Mouse (Mus musculus) liver, embryonic 14.5 days (tissue): Measurements from ENCODE around the gene Gm37240.

ENCODE experiments used
- CTCF ChIP-seq: IDR thresholded peaks from 2 replicates; pipeline ENCODE4 v1.5.1; 2016; ENCODE audit warnings: antibody characterized with exemption, low read depth, control low read depth
- EP300 ChIP-seq: IDR thresholded peaks from 2 replicates; pipeline ENCODE4 v1.6.1; 2016; ENCODE audit warnings: antibody characterized with exemption, low read depth

DNA sequence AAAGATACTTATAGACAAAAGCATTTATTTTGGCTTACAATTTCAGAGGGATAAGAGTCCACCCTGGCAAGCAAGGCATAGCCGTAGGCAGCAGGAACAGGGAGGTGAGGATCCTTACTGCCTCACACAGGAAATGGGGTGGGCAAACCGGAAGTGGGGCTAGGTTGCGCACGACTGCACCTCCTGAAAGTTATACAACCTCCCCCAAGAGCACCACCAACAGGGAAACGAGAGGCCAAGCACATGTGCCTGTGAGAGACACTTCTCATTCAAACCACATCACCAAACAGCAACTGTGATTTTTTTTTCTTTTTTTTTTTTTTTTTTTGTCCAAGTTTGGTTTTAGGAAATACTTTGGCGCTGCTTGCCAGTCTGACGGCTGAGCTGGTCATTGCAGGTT is 19.8 kb upstream of the Gm37240 start:
- TF ChIP-seq EP300 = no peak
- no peak for TF ChIP-seq CTCF
